13 mouse cellular contexts compared by ENCODE assay signal in genomic region chr5:146912206-146912605, GRCm38 (mm10). TPM values are rescaled to one million over a fixed set of nuclear protein-coding genes. Genes with fewer than 3 reads are reported as not detected.
A peak's percentile ranks its signal among the peaks of the same experiment; 100 is the strongest.
DNase-seq lines count a peak whose midpoint lies in the region; ATAC-seq and TF ChIP-seq lines count a peak whose summit lies in the region.
"Had no signal": no experiment of that assay in that cellular context is flagged by ENCODE, and none has a peak within 500 bp of the region (broad histone marks: within the 10 kb centered on the region; RNA-seq: fewer than 3 reads in every experiment).

No protein-coding gene starts in this region.

- no peak overlapping the region for H3K9ac ChIP-seq in intestine, embryonic 15.5 days
- H3K9ac ChIP-seq in lung, embryonic 14.5 days: no peak overlapping the region
- no peak overlapping the region for H3K9ac ChIP-seq in stomach, embryonic 16.5 days (ENCODE audit: low read length)
- H3K9ac ChIP-seq: limb, embryonic 12.5 days had no signal

- 6% methylated on average over 9 of the region's 9 CpGs for WGBS in intestine, embryonic 15.5 days
- 7% methylated on average over 9 of the region's 9 CpGs for WGBS in lung, embryonic 14.5 days
- 7% methylated on average over 9 of the region's 9 CpGs for WGBS in stomach, embryonic 16.5 days

- no peaks in the 10 kb centered on the region for H3K36me3 ChIP-seq in intestine, embryonic 15.5 days
- H3K36me3 ChIP-seq in lung, embryonic 14.5 days (ENCODE audit: insufficient read depth): no peaks in the 10 kb centered on the region
- no peaks in the 10 kb centered on the region for H3K36me3 ChIP-seq in stomach, embryonic 16.5 days (ENCODE audit: control insufficient read depth, insufficient read depth, low read length)
- H3K36me3 ChIP-seq: limb, embryonic 12.5 days had no signal

- TF ChIP-seq CTCF in lung, embryonic 14.5 days (IDR thresholded peaks at IDR 0.05; ENCODE audit: low read depth): no peak

- peak; percentile 19 to 29 for DNase-seq in spleen, adult 18-20 months
- DNase-seq in spleen, adult 12 weeks (ENCODE audit: low spot score): no peak
- DNase-seq in lung, embryonic 14.5 days: peak; percentile 51
- DNase-seq in cerebellum, postnatal 25 days: no peak
- no peak for DNase-seq in right cerebral cortex, postnatal 14 days
- DNase-seq: adrenal gland, postnatal 25 days; cerebellum, postnatal 10 days; gastrocnemius, adult 2 months; heart, postnatal 36 days had no signal

- peak; percentile 65 for ATAC-seq in intestine, embryonic 15.5 days
- peak; percentile 59 for ATAC-seq in lung, embryonic 14.5 days (ENCODE audit: insufficient read depth)
- ATAC-seq in stomach, embryonic 16.5 days (ENCODE audit: insufficient read depth, low FRiP score): peak; percentile 87
- ATAC-seq in frontal cortex, adult (ENCODE audit: low TSS enrichment): no peak

- H3K9me3 ChIP-seq in intestine, embryonic 15.5 days: no peaks in the 10 kb centered on the region
- H3K9me3 ChIP-seq in lung, embryonic 14.5 days (ENCODE audit: low read depth, low read length): no peaks in the 10 kb centered on the region
- H3K9me3 ChIP-seq in stomach, embryonic 16.5 days (replicated peaks; ENCODE audit: control insufficient read depth, low read length): no peaks in the 10 kb centered on the region
- H3K9me3 ChIP-seq: limb, embryonic 12.5 days had no signal

- H3K27ac ChIP-seq in intestine, embryonic 15.5 days: no peak overlapping the region
- no peak overlapping the region for H3K27ac ChIP-seq in lung, embryonic 14.5 days (ENCODE audit: low read depth)
- no peak overlapping the region for H3K27ac ChIP-seq in stomach, embryonic 16.5 days (ENCODE audit: low read length)
- H3K27ac ChIP-seq: gastrocnemius, adult 2 months; limb, embryonic 12.5 days had no signal

- H3K27me3 ChIP-seq in intestine, embryonic 15.5 days (replicated peaks): no peaks in the 10 kb centered on the region
- H3K27me3 ChIP-seq in lung, embryonic 14.5 days (ENCODE audit: insufficient read depth, low read length): no peaks in the 10 kb centered on the region
- no peaks in the 10 kb centered on the region for H3K27me3 ChIP-seq in stomach, embryonic 16.5 days (ENCODE audit: control insufficient read depth, insufficient read depth, low read length)

- peaks cover 7% of the 10 kb centered on the region; the same call in 1 of the 2 replicates for H3K4me1 ChIP-seq in intestine, embryonic 15.5 days (replicated peaks)
- H3K4me1 ChIP-seq in lung, embryonic 14.5 days (ENCODE audit: insufficient read depth): no peaks in the 10 kb centered on the region
- peaks cover 5% of the 10 kb centered on the region; the same call in 1 of the 2 replicates for H3K4me1 ChIP-seq in stomach, embryonic 16.5 days (ENCODE audit: control insufficient read depth, insufficient read depth, low read length)

- H3K4me2 ChIP-seq in intestine, embryonic 15.5 days (replicated peaks): no peak overlapping the region
- H3K4me2 ChIP-seq in lung, embryonic 14.5 days: 0 out of 2 replicates have a peak overlapping the region, but pooled peaks have one; percentile 12
- no peak overlapping the region for H3K4me2 ChIP-seq in stomach, embryonic 16.5 days (ENCODE audit: low read depth, low read length)
- H3K4me2 ChIP-seq: limb, embryonic 12.5 days had no signal

- no peak overlapping the region for H3K4me3 ChIP-seq in intestine, embryonic 15.5 days (replicated peaks)
- H3K4me3 ChIP-seq in lung, embryonic 14.5 days (ENCODE audit: low read depth, low read length): no peak overlapping the region
- no peak overlapping the region for H3K4me3 ChIP-seq in stomach, embryonic 16.5 days (replicated peaks; ENCODE audit: low read length)
- H3K4me3 ChIP-seq: gastrocnemius, adult 2 months; limb, embryonic 12.5 days had no signal

RNA-seq across cellular contexts. Expression of gene Gtf3a, which starts 36.3 kb away (rescaled TPM):
- polyA plus RNA-seq in intestine, embryonic 15.5 days (2015; fragmentation: Nextera tagmentation; extraction: Ambion mirVana): 132 TPM in 2 replicates
- polyA plus RNA-seq in lung, embryonic 14.5 days (2014; fragmentation: Nextera tagmentation; extraction: Ambion mirVana): 124 and 130 TPM in 2 replicates
- 102 and 109 TPM in 2 replicates for polyA plus RNA-seq in stomach, embryonic 16.5 days (2015; fragmentation: Nextera tagmentation; extraction: Ambion mirVana)

RNA-seq across cellular contexts. Expression of gene Mtif3, which starts 51.4 kb away (rescaled TPM):
- polyA plus RNA-seq in intestine, embryonic 15.5 days (2015; fragmentation: Nextera tagmentation; extraction: Ambion mirVana): 27.8 and 28.3 TPM in 2 replicates
- 19.8 and 21.8 TPM in 2 replicates for polyA plus RNA-seq in lung, embryonic 14.5 days (2014; fragmentation: Nextera tagmentation; extraction: Ambion mirVana)
- polyA plus RNA-seq in stomach, embryonic 16.5 days (2015; fragmentation: Nextera tagmentation; extraction: Ambion mirVana): 24.3 and 29.0 TPM in 2 replicates

Comparison
In these comparisons a context has a peak if more than half of its experiments do, and no peak if none do; other contexts are left out.
1. DNase-seq: peak in spleen, adult 18-20 months (2 of 2) and lung, embryonic 14.5 days (single experiment); none in spleen, adult 12 weeks (single experiment), cerebellum, postnatal 25 days (0 of 2) and right cerebral cortex, postnatal 14 days (single experiment).